Mouse (Mus musculus) cerebellum, adult 2 months (tissue): Measurements from ENCODE around the gene Rfx2.

Source experiments
- CTCF ChIP-seq: fragments of 200-500 bp; IDR thresholded peaks from 2 replicates; pipeline ENCODE4 v1.5.1; 2011; ENCODE audit warnings: low read depth, mild to moderate bottlenecking, control low read depth, low read length, moderate library complexity, borderline replicate concordance; ENCODE audit not compliant: insufficient read depth
- POLR2A ChIP-seq: fragments of 200-500 bp; IDR thresholded peaks from 2 replicates; pipeline ENCODE4 v1.6.1; 2011; ENCODE audit warnings: low read length, control low read depth, borderline replicate concordance; ENCODE audit not compliant: insufficient read depth

DNA sequence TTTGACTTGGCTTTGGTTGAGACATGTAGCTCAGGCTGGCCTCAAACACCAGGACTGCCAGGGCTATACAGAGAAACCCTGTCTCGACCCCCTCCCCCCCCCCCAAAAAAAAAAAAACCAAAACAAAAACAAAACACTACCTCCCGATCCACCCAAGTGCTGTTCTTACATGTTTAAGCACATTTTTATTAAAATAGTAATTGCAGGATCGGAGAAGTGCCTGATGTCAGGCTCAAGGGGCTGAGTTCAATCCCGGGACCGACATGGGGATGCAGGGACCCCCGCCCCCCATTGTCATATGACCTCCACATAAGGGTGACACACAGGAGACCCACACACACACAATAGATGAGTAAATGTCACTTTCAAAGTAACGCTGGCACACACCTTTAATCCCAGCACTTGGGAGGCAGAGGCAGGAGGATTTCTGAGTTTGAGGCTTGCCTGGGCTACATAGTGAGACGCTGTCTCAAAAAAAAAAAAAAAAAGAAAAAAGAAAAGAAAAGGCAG, 67.0 kb downstream of the Rfx2 start:
- no peak for TF ChIP-seq CTCF
- no peak for TF ChIP-seq POLR2A
